Mouse (Mus musculus) neural tube, embryonic 14.5 days (tissue): ENCODE results near the gene Phc2. TPM values are rescaled to one million over a fixed set of nuclear protein-coding genes. Genes with fewer than 3 reads are reported as not detected.

ENCODE experiments used
- ATAC-seq: fragments of 200-750 bp; cut with Nextera tagmentation; 2 replicates; pipeline ENCODE4 v1.8.0; 2017; ENCODE audit warnings: low read depth, mild to moderate bottlenecking, moderate TSS enrichment, moderate library complexity
- H3K27ac ChIP-seq: fragments of 300-500 bp; sonication (generic); 2 replicates; pipeline ENCODE4 v1.5.1; 2014; ENCODE audit warnings: low read depth, mild to moderate bottlenecking, control low read depth, low read length, moderate library complexity, mixed read lengths
- H3K27me3 ChIP-seq: fragments of 300-500 bp; sonication (generic); 2 replicates; pipeline ENCODE4 v1.6.1; 2014; ENCODE audit warnings: low read length; ENCODE audit not compliant: control insufficient read depth, insufficient read depth
- H3K36me3 ChIP-seq: fragments of 300-500 bp; sonication (generic); 2 replicates; pipeline ENCODE4 v1.6.1; 2014; ENCODE audit warnings: low read length, mixed read lengths; ENCODE audit not compliant: control insufficient read depth, insufficient read depth
- H3K4me1 ChIP-seq: fragments of 300-500 bp; sonication (generic); 2 replicates; pipeline ENCODE4 v1.6.1; 2014; ENCODE audit warnings: low read length; ENCODE audit not compliant: control insufficient read depth, insufficient read depth
- H3K4me2 ChIP-seq: fragments of 300-500 bp; sonication (generic); 2 replicates; pipeline ENCODE4 v1.6.1; 2014; ENCODE audit warnings: mild to moderate bottlenecking, low read depth, low read length, control low read depth
- H3K4me3 ChIP-seq: fragments of 300-500 bp; sonication (generic); 2 replicates; pipeline ENCODE4 v1.5.1; 2014; ENCODE audit warnings: low read depth, low read length, control low read depth, mixed read lengths
- H3K9ac ChIP-seq: fragments of 300-500 bp; sonication (generic); replicated peaks from 2 replicates; pipeline ENCODE4 v1.6.1; 2014; ENCODE audit warnings: low read depth, mild to moderate bottlenecking, control low read depth, low read length, mixed read lengths
- H3K9me3 ChIP-seq: fragments of 300-500 bp; sonication (generic); 2 replicates; pipeline ENCODE4 v1.6.1; 2016; ENCODE audit warnings: low read length; ENCODE audit not compliant: control insufficient read depth
- WGBS: fragments of 180-500 bp; shearing (Covaris S2); extraction: QIAGEN DNeasy Blood & Tissue Kit; methylation state at CpG from one replicate; pipeline ENCODE4 v1.1.7; 2014; 5-methylcytosine and 5-hydroxymethylcytosine counted together
- polyA plus RNA-seq: library from polyadenylated mRNA; unstranded; fragments of >200 nt; fragmentation: Nextera tagmentation; extraction: Ambion mirVana; gene quantifications from 2 replicates; pipeline ENCODE4 v1.2.1, GENCODE M21; 2014

Phc2 gene
- polyA plus RNA-seq, 1 experiment from 2014 or later = 31.9 TPM

DNA sequence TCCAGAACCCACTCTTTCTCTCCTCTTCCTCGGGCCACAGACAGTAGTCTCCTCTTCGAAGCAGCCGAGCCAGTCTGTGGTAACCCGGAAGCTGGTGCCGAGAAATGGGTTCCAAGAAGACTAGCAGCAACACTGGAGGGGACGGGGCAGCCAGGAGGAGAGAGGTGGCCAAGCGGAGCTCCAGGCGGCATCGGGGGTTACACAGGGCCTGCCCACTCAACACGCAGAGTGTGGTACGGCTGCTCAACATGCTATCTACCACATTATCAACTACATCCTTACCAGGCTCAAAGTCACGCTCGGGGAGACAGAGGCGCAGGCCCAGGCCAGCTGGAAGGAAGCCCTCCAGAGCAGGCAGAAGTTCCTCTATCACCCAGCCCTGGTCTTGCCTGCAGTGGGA lies 38.7 kb upstream of the Phc2 start:
- H3K4me3 ChIP-seq = no peak overlapping the region
- 92% methylated on average over 14 of the region's 14 CpGs for WGBS
- ATAC-seq = no peak

DNA sequence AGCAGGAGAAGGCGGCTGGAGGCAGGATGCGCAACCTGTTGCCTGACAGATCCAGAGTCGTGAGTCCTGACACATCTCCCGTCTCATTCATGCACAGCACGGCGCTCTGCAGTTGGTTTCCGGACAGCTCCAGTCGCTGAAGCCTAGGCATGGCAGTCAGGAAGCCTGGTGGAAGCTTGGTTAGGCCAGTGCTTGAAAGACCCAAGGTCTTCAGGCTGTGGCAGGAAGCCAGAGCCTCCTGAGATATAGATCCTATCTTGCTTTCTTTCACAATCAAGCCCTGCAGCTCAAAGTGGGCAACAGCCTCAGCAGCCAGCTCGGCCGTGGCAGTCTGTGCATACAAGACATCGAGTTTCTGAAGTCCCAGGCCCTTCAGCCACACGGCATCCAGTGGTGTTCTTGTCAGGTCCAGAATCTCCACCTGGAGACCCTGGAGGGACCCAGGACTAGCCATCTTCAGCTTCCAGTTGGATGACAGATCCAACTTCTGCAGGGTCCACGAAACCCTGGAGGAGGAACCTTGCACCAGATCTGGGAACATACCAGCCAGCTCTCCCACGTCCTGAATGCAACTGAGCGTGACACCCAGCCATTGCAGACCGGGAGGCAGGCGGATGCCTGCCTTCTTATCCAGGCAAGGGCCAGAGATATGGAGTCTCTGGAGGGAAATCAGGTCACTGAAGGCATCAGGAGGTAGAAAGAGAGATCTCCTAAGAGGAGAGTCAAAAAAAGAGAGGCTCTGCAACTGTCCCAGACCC lies 37.0 kb upstream of the Phc2 start:
- Histone ChIP-seq H3K9me3 (no peaks in the 10 kb centered on the region), H3K27me3 (no peaks in the 10 kb centered on the region), H3K4me2 (no peak overlapping the region), H3K27ac (no peak overlapping the region), H3K4me3 (no peak overlapping the region), H3K36me3 (no peaks in the 10 kb centered on the region), H3K4me1 (no peaks in the 10 kb centered on the region), H3K9ac (no peak overlapping the region)
- WGBS = 78% methylated on average over 17 of the region's 17 CpGs
- ATAC-seq = no peak

More for the DNA sequence above, 38.7 kb upstream of the Phc2 start:
- Histone ChIP-seq H3K27ac (no peak overlapping the region), H3K27me3 (no peaks in the 10 kb centered on the region), H3K4me1 (peaks cover 1% of the 10 kb centered on the region; the same call in 1 of the 2 replicates), H3K9ac (no peak overlapping the region), H3K36me3 (no peaks in the 10 kb centered on the region), H3K4me2 (no peak overlapping the region), H3K9me3 (no peaks in the 10 kb centered on the region)

DNA sequence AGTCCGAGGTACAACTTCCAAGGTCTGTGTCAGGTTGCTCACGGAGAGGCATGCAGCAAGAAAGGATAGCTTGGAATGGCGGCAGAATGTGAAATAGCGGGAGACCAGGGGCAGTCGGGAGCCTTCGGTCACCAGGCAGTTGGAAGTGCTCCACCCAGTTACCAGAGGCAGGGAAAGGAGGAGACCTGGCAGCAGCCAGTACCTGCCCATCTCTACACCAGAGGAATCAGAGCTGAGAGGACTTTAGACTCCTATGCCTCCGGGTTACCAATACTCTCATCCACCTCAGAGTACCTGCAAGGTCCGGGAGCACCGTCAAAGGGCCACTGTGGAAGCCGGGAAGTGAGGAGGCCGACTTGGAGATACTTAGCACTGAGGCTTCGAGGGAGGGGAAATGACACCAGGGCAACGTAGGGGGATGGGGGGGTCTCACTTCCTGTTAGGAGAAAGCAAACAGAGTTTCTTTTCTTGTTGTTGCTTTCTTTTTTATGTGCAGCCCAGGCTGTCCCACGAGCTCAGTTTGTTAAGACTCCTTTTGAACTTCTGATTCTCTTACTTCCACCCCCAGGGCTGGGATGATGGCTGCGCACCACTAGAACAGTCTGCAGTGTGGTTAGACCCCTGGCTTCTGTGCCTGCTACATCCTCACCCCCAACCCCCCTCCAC lies 36.1 kb upstream of the Phc2 start, which contains the start of gene Tlr12:
TSS of gene Tlr12 (minus strand) at position 374 of the 666 bp plus-strand sequence.
- Histone ChIP-seq H3K9me3 (no peaks in the 10 kb centered on the region), H3K4me3 (no peak within 1 kb of the TSS), H3K4me2 (no peak within 1 kb of the TSS), H3K9ac (no peak within 1 kb of the TSS), H3K27me3 (no peaks in the 10 kb centered on the region), H3K27ac (no peak within 1 kb of the TSS), H3K4me1 (no peaks in the 10 kb centered on the region), H3K36me3 (no peaks in the 10 kb centered on the region)
- no peak for ATAC-seq
- 76% methylated on average over 15 of the region's 15 CpGs for WGBS

DNA sequence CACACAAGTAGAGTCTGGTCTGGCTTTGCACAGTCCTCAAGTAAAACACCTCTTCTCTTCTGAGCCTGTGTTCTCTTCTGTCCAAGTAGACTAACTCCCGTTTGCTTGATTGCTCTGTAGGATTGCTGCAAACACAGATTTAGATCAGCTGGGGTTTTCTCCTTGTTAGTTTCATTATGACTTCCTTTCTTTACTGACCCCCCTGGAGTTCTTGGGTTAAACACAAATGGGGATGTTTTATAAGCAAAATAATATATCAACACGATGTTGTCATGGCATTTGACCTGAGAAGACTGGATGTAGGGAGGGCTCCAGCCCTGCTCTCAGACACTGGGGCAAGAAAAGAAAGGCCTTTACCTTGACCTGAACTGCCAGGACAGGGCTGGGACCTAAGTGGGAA lies 35.5 kb upstream of the Phc2 start:
- Histone ChIP-seq H3K9ac (no peak overlapping the region), H3K27me3 (no peaks in the 10 kb centered on the region), H3K27ac (no peak overlapping the region), H3K9me3 (no peaks in the 10 kb centered on the region), H3K36me3 (no peaks in the 10 kb centered on the region), H3K4me2 (no peak overlapping the region), H3K4me1 (no peaks in the 10 kb centered on the region), H3K4me3 (no peak overlapping the region)
- no peak for ATAC-seq
- WGBS = 39% methylated on average over 2 of the region's 2 CpGs

DNA sequence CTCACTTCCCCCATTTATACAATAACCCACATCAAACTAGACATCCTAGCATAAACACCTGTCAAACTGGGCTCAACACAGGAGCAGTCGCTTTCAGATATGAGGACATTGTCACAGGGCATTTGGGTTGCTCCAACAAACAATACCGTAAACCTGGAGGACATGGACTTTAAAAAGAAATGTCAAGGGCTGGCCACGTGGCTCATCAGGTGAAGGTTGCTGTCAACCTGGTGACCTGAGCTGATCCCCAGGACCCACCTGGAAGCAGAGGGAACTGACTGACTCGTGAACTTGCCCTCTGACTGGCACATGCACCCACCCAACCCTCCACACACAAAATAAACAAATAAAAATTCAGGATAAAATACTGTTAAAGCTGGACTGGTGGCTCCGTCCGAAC lies 33.9 kb upstream of the Phc2 start:
- Histone ChIP-seq H3K4me2 (no peak overlapping the region), H3K27me3 (no peaks in the 10 kb centered on the region), H3K9me3 (no peaks in the 10 kb centered on the region), H3K9ac (no peak overlapping the region), H3K36me3 (no peaks in the 10 kb centered on the region), H3K4me3 (no peak overlapping the region), H3K4me1 (no peaks in the 10 kb centered on the region), H3K27ac (no peak overlapping the region)
- ATAC-seq = no peak
- WGBS = 90% methylated on average over 6 of the region's 6 CpGs

DNA sequence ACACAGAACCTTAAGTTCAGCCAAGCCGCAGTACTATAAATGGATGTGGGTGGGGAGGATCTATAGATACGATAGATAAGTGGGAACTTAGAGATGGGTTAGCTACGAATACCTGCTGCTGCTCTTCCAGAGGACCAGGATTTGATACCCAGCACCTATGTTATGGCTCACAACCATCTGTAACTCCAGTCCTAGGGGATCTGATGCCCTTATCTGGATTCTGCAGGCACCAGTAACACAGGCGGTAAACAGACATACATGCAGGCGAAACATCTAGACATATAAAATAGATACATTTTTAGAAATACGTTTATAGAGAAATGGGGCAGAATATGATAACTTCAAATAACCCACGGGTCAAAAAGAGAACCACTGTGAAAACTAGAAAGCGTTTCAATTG lies 33.4 kb upstream of the Phc2 start:
- no peaks in the 10 kb centered on the region for H3K4me1 ChIP-seq
- WGBS = 91% methylated on average over 8 of the region's 8 CpGs
- no peak for ATAC-seq
- H3K27ac ChIP-seq = no peak overlapping the region
- no peak overlapping the region for H3K9ac ChIP-seq
- H3K27me3 ChIP-seq = no peaks in the 10 kb centered on the region
- no peaks in the 10 kb centered on the region for H3K9me3 ChIP-seq
- no peak overlapping the region for H3K4me2 ChIP-seq
- H3K4me3 ChIP-seq = no peak overlapping the region
- H3K36me3 ChIP-seq = no peaks in the 10 kb centered on the region

DNA sequence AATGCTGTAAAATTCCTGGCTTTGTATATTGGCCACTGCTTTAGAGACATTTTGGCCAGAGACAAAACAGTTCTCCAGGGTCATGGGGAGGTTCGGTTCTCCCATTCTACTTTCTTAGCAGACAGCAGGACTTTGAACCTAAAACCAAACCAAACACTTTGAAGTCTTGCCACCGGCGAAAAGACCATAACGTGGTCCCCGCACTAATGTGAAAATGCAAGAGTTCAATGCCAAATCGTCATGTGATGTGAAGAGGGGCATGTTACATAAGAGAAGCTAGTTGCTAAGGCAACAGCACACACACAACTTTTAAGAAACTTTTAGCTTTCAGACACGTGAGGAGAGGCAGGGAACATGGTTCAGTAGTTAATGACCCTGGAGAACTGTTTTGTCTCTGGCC lies 19.1 kb upstream of the Phc2 start:
- no peak for ATAC-seq
- WGBS = 71% methylated on average over 7 of the region's 7 CpGs

DNA sequence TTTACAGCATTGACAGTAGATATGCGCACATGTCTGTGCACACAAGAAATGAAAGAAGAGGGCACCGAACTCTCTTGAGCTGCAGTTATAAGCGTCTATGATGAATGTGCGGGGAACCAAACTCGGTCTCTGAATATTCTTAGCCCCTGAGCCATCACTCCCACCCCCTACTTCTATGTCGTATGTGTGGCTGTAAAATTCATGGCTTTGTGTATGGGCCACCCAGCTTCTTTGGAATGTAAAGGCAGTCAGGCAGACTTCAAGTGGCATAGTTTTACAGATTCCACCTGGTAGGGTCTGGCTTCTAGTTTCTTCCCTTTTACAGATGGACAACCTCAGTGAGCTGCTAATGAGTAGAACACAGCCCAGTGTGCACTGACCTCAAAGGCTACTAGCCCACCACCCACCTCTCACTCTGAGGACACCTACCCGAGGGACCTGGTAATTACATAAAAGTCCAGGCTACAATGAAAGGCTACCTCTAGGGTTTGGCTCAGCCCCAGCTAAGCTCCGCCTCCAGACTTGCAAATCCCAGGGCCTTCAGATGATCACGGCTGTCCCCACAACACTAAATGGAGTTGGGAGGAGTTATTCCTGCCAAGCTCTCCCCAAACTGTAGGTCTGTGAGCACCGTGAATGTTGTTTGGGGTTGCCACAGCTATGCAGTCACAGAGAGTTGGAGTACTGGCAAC lies 18.5 kb upstream of the Phc2 start:
- H3K4me2 ChIP-seq = no peak overlapping the region
- 53% methylated on average over 10 of the region's 10 CpGs for WGBS
- ATAC-seq = no peak
- peaks cover 5% of the 10 kb centered on the region for H3K4me1 ChIP-seq
- H3K9me3 ChIP-seq = no peaks in the 10 kb centered on the region
- H3K4me3 ChIP-seq = no peak overlapping the region
- no peak overlapping the region for H3K27ac ChIP-seq
- no peak overlapping the region for H3K9ac ChIP-seq
- no peaks in the 10 kb centered on the region for H3K36me3 ChIP-seq
- H3K27me3 ChIP-seq = no peaks in the 10 kb centered on the region

More for the DNA sequence above, 19.1 kb upstream of the Phc2 start:
- H3K27ac ChIP-seq = no peak overlapping the region
- H3K9ac ChIP-seq = no peak overlapping the region
- H3K4me3 ChIP-seq = no peak overlapping the region
- H3K36me3 ChIP-seq = no peaks in the 10 kb centered on the region
- H3K4me1 ChIP-seq = peaks cover 5% of the 10 kb centered on the region
- H3K9me3 ChIP-seq = no peaks in the 10 kb centered on the region
- no peak overlapping the region for H3K4me2 ChIP-seq
- H3K27me3 ChIP-seq = no peaks in the 10 kb centered on the region

DNA sequence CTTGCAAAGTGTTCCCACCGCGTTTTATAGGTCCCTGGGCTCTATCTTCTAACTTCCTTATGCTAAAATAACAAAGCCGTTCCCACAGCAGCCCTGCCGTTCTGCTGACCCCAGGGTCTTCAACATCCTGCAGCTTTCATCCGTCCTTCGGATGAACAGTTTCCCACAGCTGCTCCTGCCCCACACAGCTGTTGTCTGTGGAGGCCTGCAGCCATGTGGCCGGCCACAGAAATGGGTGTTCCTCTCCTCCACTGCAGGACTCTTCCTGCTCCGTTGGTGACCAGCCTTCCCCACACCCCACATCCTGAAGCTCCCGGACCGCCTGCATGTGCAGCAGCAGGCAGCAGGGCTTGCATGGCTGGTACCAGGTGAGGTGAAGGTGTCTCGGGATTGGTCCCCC lies 17.3 kb upstream of the Phc2 start:
- H3K4me2 ChIP-seq = no peak overlapping the region
- WGBS = 41% methylated on average over 11 of the region's 11 CpGs
- no peaks in the 10 kb centered on the region for H3K27me3 ChIP-seq
- H3K36me3 ChIP-seq = no peaks in the 10 kb centered on the region
- no peak for ATAC-seq
- H3K27ac ChIP-seq = no peak overlapping the region
- H3K4me1 ChIP-seq = peaks cover 5% of the 10 kb centered on the region
- no peaks in the 10 kb centered on the region for H3K9me3 ChIP-seq
- no peak overlapping the region for H3K4me3 ChIP-seq
- H3K9ac ChIP-seq = no peak overlapping the region
